Mouse (Mus musculus): ENCODE measurements at regions not wholly inside any gene's neighbourhood (a gene's known extent, or its start where the extent isn't known, plus 50 kb on each side); places are given as distances from the start of the nearest gene placed in this dataset.

DNA sequence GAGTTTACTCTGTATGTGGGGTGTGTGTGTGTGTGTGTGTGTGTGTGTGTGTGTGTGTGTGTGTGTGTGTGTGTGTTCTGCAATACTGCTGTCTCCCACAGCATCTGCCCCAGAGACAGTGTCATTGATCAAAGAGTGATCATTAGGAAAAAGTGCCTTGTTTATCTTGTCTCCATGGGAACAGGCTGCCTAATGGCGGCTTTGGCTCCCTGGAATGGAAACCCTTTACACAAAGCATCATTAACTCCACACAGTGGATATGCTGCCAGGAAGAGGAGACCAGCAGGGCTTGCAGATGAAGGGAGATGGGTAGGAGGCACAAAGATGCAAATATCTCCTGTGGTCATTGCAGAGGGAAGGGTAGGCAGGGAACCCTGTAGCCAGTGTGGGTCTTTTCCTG, 106.0 kb upstream of the Cdh4 start:
- no peaks in the 10 kb centered on the region for H3K27me3 ChIP-seq (replicated peaks)
- in situ Hi-C loops (cut with MboI; ENCODE audit: low pct_ligation_motif_present, low pct_unique_long_range_greater_than_20kb, low sequenced_read_pairs) (no loop called here), dilution Hi-C loops (cut with MboI; ENCODE audit: extremely low pct_ligation_motif_present, extremely low pct_unique_long_range_greater_than_20kb, low sequenced_read_pairs) (no loop called here)
- no peaks in the 10 kb centered on the region for H3K79me2 ChIP-seq (replicated peaks; ENCODE audit: control insufficient read depth, extremely low read depth, insufficient read depth, poor library complexity, severe bottlenecking)
- H3K4me3 ChIP-seq (replicated peaks in 1 of 3; ENCODE audit: low read depth in 2 of 3, low read length in 2 of 3, poor library complexity in 1 of 3) = no peak overlapping the region
- no peak overlapping the region for H3K4me2 ChIP-seq (ENCODE audit: insufficient read depth, low read depth, poor library complexity, severe bottlenecking)
- no peak overlapping the region for H3K27ac ChIP-seq (ENCODE audit: insufficient read depth, low read depth)
- H3K4me1 ChIP-seq (ENCODE audit: control insufficient read depth in 1 of 2, insufficient read depth in 2 of 2) = no peaks in the 10 kb centered on the region
- DNase-seq (ENCODE audit: extremely low read depth) = no peak
- H3K36me3 ChIP-seq (replicated peaks in 1 of 2; ENCODE audit: control insufficient read depth in 1 of 2, insufficient read depth in 1 of 2, low read length in 1 of 2) = no peaks in the 10 kb centered on the region
- peaks cover 89% of the 10 kb centered on the region for H3K9me3 ChIP-seq (replicated peaks; ENCODE audit: low read length)
- TF ChIP-seq GABPA (IDR thresholded peaks at IDR 0.05; ENCODE audit: insufficient replicate concordance, low read depth, low read length) (no peak), NRF1 (IDR thresholded peaks at IDR 0.05; ENCODE audit: low read depth, low read length) (no peak), MEF2A (IDR thresholded peaks at IDR 0.05; ENCODE audit: borderline replicate concordance, low read depth, low read length) (no peak), MAFK (IDR thresholded peaks at IDR 0.05; ENCODE audit: insufficient replicate concordance, low read length) (no peak), MAZ (IDR thresholded peaks at IDR 0.05; ENCODE audit: low read depth, low read length) (no peak), TBP (conservative IDR thresholded peaks at IDR 0.05; ENCODE audit: low read depth, low read length) (no peak), MXI1 (IDR thresholded peaks at IDR 0.05; ENCODE audit: low read depth, low read length) (no peak), ZKSCAN1 (IDR thresholded peaks at IDR 0.05; ENCODE audit: borderline replicate concordance, low read depth, low read length) (no peak), ZC3H11A (IDR thresholded peaks at IDR 0.05; ENCODE audit: low read depth, low read length) (no peak), MAX (IDR thresholded peaks at IDR 0.05; ENCODE audit: low read length) (no peak), EP300 (IDR thresholded peaks at IDR 0.05; ENCODE audit: low read length) (no peak), NELFE (IDR thresholded peaks at IDR 0.05; ENCODE audit: low read depth, low read length) (no peak), KAT2A (IDR thresholded peaks at IDR 0.05; ENCODE audit: insufficient replicate concordance, low read length) (no peak), CTCF (conservative IDR thresholded peaks at IDR 0.05 in 1 of 2, IDR thresholded peaks at IDR 0.05 in 1 of 2; ENCODE audit: low read depth in 2 of 2, low read length in 2 of 2) (no peak), BHLHE40 (IDR thresholded peaks at IDR 0.05; ENCODE audit: low read depth, low read length) (no peak), SIN3A (IDR thresholded peaks at IDR 0.05; ENCODE audit: low read length) (no peak), TCF12 (IDR thresholded peaks at IDR 0.05; ENCODE audit: low read depth, low read length) (no peak), USF1 (IDR thresholded peaks at IDR 0.05; ENCODE audit: low read depth, low read length) (no peak), MYC (IDR thresholded peaks at IDR 0.05; ENCODE audit: low read depth, low read length) (no peak), ETS1 (conservative IDR thresholded peaks at IDR 0.05; ENCODE audit: low read depth, low read length) (no peak)
- no peak overlapping the region for H3K9ac ChIP-seq (ENCODE audit: insufficient read depth, low read depth)

GRCm38 (mm10) chr2:179352676-179353075, 89.6 kb upstream of the Cdh4 start:
- no peaks in the 10 kb centered on the region for H3K27me3 ChIP-seq (replicated peaks)
- in situ Hi-C loops (cut with MboI; ENCODE audit: low pct_ligation_motif_present, low pct_unique_long_range_greater_than_20kb, low sequenced_read_pairs) = no loop called here
- DNase-seq (ENCODE audit: extremely low read depth) = no peak
- no peak overlapping the region for H3K27ac ChIP-seq (ENCODE audit: insufficient read depth, low read depth)
- H3K4me1 ChIP-seq (ENCODE audit: control insufficient read depth in 1 of 2, insufficient read depth in 2 of 2) = no peaks in the 10 kb centered on the region
- H3K9ac ChIP-seq (ENCODE audit: insufficient read depth, low read depth) = no peak overlapping the region
- dilution Hi-C loops (cut with MboI; ENCODE audit: extremely low pct_ligation_motif_present, extremely low pct_unique_long_range_greater_than_20kb, low sequenced_read_pairs) = no loop called here
- no peaks in the 10 kb centered on the region for H3K36me3 ChIP-seq (replicated peaks in 1 of 2; ENCODE audit: control insufficient read depth in 1 of 2, insufficient read depth in 1 of 2, low read length in 1 of 2)
- TF ChIP-seq NELFE (IDR thresholded peaks at IDR 0.05; ENCODE audit: low read depth, low read length) (no peak), USF1 (IDR thresholded peaks at IDR 0.05; ENCODE audit: low read depth, low read length) (no peak), MAZ (IDR thresholded peaks at IDR 0.05; ENCODE audit: low read depth, low read length) (no peak), PAX5 (IDR thresholded peaks at IDR 0.05; ENCODE audit: low read length) (no peak), GABPA (IDR thresholded peaks at IDR 0.05; ENCODE audit: insufficient replicate concordance, low read depth, low read length) (no peak), KAT2A (IDR thresholded peaks at IDR 0.05; ENCODE audit: insufficient replicate concordance, low read length) (no peak), IRF4 (IDR thresholded peaks at IDR 0.05; ENCODE audit: low read depth, low read length) (no peak), RCOR1 (conservative IDR thresholded peaks at IDR 0.05; ENCODE audit: low read depth, low read length) (no peak)
- H3K4me3 ChIP-seq (replicated peaks in 1 of 3; ENCODE audit: low read depth in 2 of 3, low read length in 2 of 3, poor library complexity in 1 of 3) = no peak overlapping the region
- H3K9me3 ChIP-seq (replicated peaks; ENCODE audit: low read length) = peaks cover 84% of the 10 kb centered on the region
- no peak overlapping the region for H3K4me2 ChIP-seq (ENCODE audit: insufficient read depth, low read depth, poor library complexity, severe bottlenecking)
- no peaks in the 10 kb centered on the region for H3K79me2 ChIP-seq (replicated peaks; ENCODE audit: control insufficient read depth, extremely low read depth, insufficient read depth, poor library complexity, severe bottlenecking)
